Mouse (Mus musculus) liver, postnatal 0 days (tissue): ENCODE measurements around the gene E2f2. TPM values are rescaled to one million over a fixed set of nuclear protein-coding genes. Genes with fewer than 3 reads are reported as not detected.

Source experiments
- ATAC-seq: fragments of 200-750 bp; cut with Nextera tagmentation; 2 replicates; pipeline ENCODE4 v1.8.0; 2017; ENCODE audit warnings: mild to moderate bottlenecking, moderate library complexity
- DNase-seq: peaks from one replicate; pipeline ENCODE4 v3.0.0-alpha.2; 2016
- H3K27ac ChIP-seq: fragments of 300-500 bp; sonication (generic); 2 replicates; pipeline ENCODE4 v1.5.1; 2014; ENCODE audit warnings: antibody characterized with exemption, moderate library complexity, mild to moderate bottlenecking, low read depth
- H3K27me3 ChIP-seq: fragments of 300-500 bp; sonication (generic); 2 replicates; pipeline ENCODE4 v1.6.1; 2014; ENCODE audit warnings: low read length, control low read depth, mixed read lengths; ENCODE audit not compliant: insufficient read depth
- H3K36me3 ChIP-seq: fragments of 300-500 bp; sonication (generic); replicated peaks from 2 replicates; pipeline ENCODE4 v1.6.1; 2014; ENCODE audit warnings: mild to moderate bottlenecking, control low read depth, low read length, moderate library complexity, mixed read lengths; ENCODE audit not compliant: insufficient read depth
- H3K4me1 ChIP-seq: fragments of 300-500 bp; sonication (generic); 2 replicates; pipeline ENCODE4 v1.6.1; 2014; ENCODE audit warnings: antibody characterized with exemption, mild to moderate bottlenecking, control low read depth; ENCODE audit not compliant: insufficient read depth
- H3K4me2 ChIP-seq: fragments of 300-500 bp; sonication (generic); 2 replicates; pipeline ENCODE4 v1.6.1; 2014; ENCODE audit warnings: low read depth, mild to moderate bottlenecking, low read length, moderate library complexity, mixed read lengths
- H3K4me3 ChIP-seq: fragments of 300-500 bp; sonication (generic); 2 replicates; pipeline ENCODE4 v1.5.1; 2014; ENCODE audit warnings: low read depth, low read length
- H3K9ac ChIP-seq: fragments of 300-500 bp; sonication (generic); replicated peaks from 2 replicates; pipeline ENCODE4 v1.6.1; 2014; ENCODE audit warnings: mild to moderate bottlenecking, moderate library complexity
- H3K9me3 ChIP-seq: fragments of 300-500 bp; sonication (generic); 2 replicates; pipeline ENCODE4 v1.6.1; 2016; ENCODE audit warnings: mild to moderate bottlenecking, control low read depth, low read length, mixed read lengths
- CTCF ChIP-seq: sonication (generic); IDR thresholded peaks from 2 replicates; pipeline ENCODE4 v1.5.1; 2016; ENCODE audit warnings: antibody characterized with exemption, low read depth
- EP300 ChIP-seq: IDR thresholded peaks from 2 replicates; pipeline ENCODE4 v1.6.1; 2016; ENCODE audit warnings: antibody characterized with exemption, low read depth, mild to moderate bottlenecking
- WGBS: fragments of 180-500 bp; shearing (Covaris S2); extraction: QIAGEN DNeasy Blood & Tissue Kit; methylation state at CpG from one replicate; pipeline ENCODE4 v1.1.7; 2014; ENCODE audit not compliant: insufficient replicate concordance; 5-methylcytosine and 5-hydroxymethylcytosine counted together
- polyA plus RNA-seq: library from polyadenylated mRNA; unstranded; fragments of >200 nt; fragmentation: Nextera tagmentation; extraction: Ambion mirVana; gene quantifications from 2 replicates; pipeline ENCODE4 v1.2.1, GENCODE M21; 2015

The E2f2 gene
- polyA plus RNA-seq, 1 experiment from 2014 or later = 48.6 TPM

- 48% methylated on average over 23 of the region's 23 CpGs for WGBS
- DNase-seq (peak; percentile 84), ATAC-seq (peak; percentile 53)
- H3K36me3 ChIP-seq = peaks cover 51% of the 10 kb centered on the region
- H3K27me3 ChIP-seq = no peaks in the 10 kb centered on the region
- H3K4me2 ChIP-seq = peak overlapping the region; percentile 90
- no peaks in the 10 kb centered on the region for H3K9me3 ChIP-seq
- TF ChIP-seq CTCF = no peak
- TF ChIP-seq EP300 = no peak
- H3K27ac ChIP-seq = peak overlapping the region; percentile 98
- H3K9ac ChIP-seq = peak overlapping the region; percentile 96
- peak overlapping the region; percentile 33 for H3K4me3 ChIP-seq
- H3K4me1 ChIP-seq = peaks cover 60% of the 10 kb centered on the region
These were observed 8.5 kb downstream of the E2f2 start for GRCm38 (mm10) chr4:136180408-136181330.

- DNase-seq (no peak), ATAC-seq (no peak)
- TF ChIP-seq EP300 (no peak), CTCF (peak; percentile 53)
- Histone ChIP-seq H3K27me3 (no peaks in the 10 kb centered on the region), H3K27ac (peak overlapping the region; percentile 98), H3K4me2 (peak overlapping the region; percentile 90), H3K4me3 (0 out of 2 replicates have a peak overlapping the region, but pooled peaks have one; percentile 6), H3K36me3 (peaks cover 58% of the 10 kb centered on the region), H3K4me1 (peaks cover 60% of the 10 kb centered on the region), H3K9me3 (no peaks in the 10 kb centered on the region), H3K9ac (peak overlapping the region; percentile 39)
- WGBS = 39% methylated on average over 12 of the region's 12 CpGs
These were observed 9.2 kb downstream of the E2f2 start for GRCm38 (mm10) chr4:136181367-136181766.

GRCm38 (mm10) chr4:136185375-136185774 is 13.2 kb downstream of the E2f2 start:
- TF ChIP-seq CTCF = no peak
- no peak for TF ChIP-seq EP300
- peaks cover 41% of the 10 kb centered on the region for H3K4me1 ChIP-seq
- ATAC-seq = no peak
- H3K9ac ChIP-seq = no peak overlapping the region
- no peak overlapping the region; the same call in 1 of the 2 replicates for H3K4me3 ChIP-seq
- DNase-seq = peak; percentile 53
- H3K9me3 ChIP-seq = no peaks in the 10 kb centered on the region
- 47% methylated on average over 9 of the region's 9 CpGs for WGBS
- H3K36me3 ChIP-seq = peaks cover 84% of the 10 kb centered on the region
- H3K4me2 ChIP-seq = peak overlapping the region; percentile 15; the same call in 1 of the 2 replicates
- H3K27me3 ChIP-seq = no peaks in the 10 kb centered on the region
- peak overlapping the region; percentile 68 for H3K27ac ChIP-seq

- Histone ChIP-seq H3K4me1 (peaks cover 37% of the 10 kb centered on the region), H3K27me3 (no peaks in the 10 kb centered on the region), H3K4me2 (peak overlapping the region; percentile 65), H3K9me3 (no peaks in the 10 kb centered on the region), H3K4me3 (no peak overlapping the region), H3K36me3 (peaks cover 84% of the 10 kb centered on the region), H3K9ac (peak overlapping the region; percentile 45; the same call in 1 of the 2 replicates), H3K27ac (peak overlapping the region; percentile 68)
- ATAC-seq (no peak; the same call in 1 of the 2 replicates), DNase-seq (no peak)
- TF ChIP-seq CTCF (no peak), EP300 (no peak)
- 65% methylated on average over 8 of the region's 8 CpGs for WGBS
These were observed 14.1 kb downstream of the E2f2 start for GRCm38 (mm10) chr4:136186315-136186714.

GRCm38 (mm10) chr4:136186739-136187472 is 14.7 kb downstream of the E2f2 start:
- Histone ChIP-seq H3K9me3 (no peaks in the 10 kb centered on the region), H3K4me1 (peaks cover 35% of the 10 kb centered on the region), H3K27me3 (no peaks in the 10 kb centered on the region), H3K9ac (peak overlapping the region; percentile 45), H3K4me3 (peak overlapping the region; percentile 19), H3K27ac (peak overlapping the region; percentile 68), H3K36me3 (peaks cover 85% of the 10 kb centered on the region), H3K4me2 (peak overlapping the region; percentile 65)
- WGBS = 66% methylated on average over 23 of the region's 23 CpGs
- ATAC-seq (peak; percentile 40), DNase-seq (peak; percentile 68)
- TF ChIP-seq EP300 = no peak
- no peak for TF ChIP-seq CTCF
